Mouse (Mus musculus): ENCODE measurements around the gene Mbd4. TPM values are rescaled to one million over a fixed set of nuclear protein-coding genes. Genes with fewer than 3 reads are reported as not detected.

Mbd4 gene
- total and polyA plus RNA-seq, 3 experiments: 6.4 to 10.1 TPM; not detected in 1

- no peak for TF ChIP-seq E2F4 (IDR thresholded peaks at IDR 0.05; ENCODE audit: borderline replicate concordance, low read depth, low read length)
- TF ChIP-seq BHLHE40 (IDR thresholded peaks at IDR 0.05; ENCODE audit: borderline replicate concordance, low read depth, low read length): no peak
- no peak for TF ChIP-seq MXI1 (IDR thresholded peaks at IDR 0.05; ENCODE audit: low read depth, low read length)
Measured at GRCm38 (mm10) chr6:115804432-115805192, 48.6 kb downstream of the Mbd4 start (continued).

- peak; percentile 83 for DNase-seq (ENCODE audit: low read depth, low spot score)
- Histone ChIP-seq H3K4me3 (ENCODE audit: control insufficient read depth in 1 of 2, insufficient read depth in 1 of 2, low read depth in 2 of 2, low read length in 2 of 2) (no peak overlapping the region), H3K79me2 (ENCODE audit: control insufficient read depth, insufficient read depth, low read length, poor library complexity) (peaks cover 29% of the 10 kb centered on the region), H3K27me3 (ENCODE audit: control insufficient read depth in 1 of 2, insufficient read depth in 2 of 2, low read length in 2 of 2) (no peaks in the 10 kb centered on the region), H3K9me3 (replicated peaks; ENCODE audit: insufficient read depth, low read length) (no peaks in the 10 kb centered on the region), H3K4me1 (ENCODE audit: control insufficient read depth in 1 of 2, insufficient read depth in 2 of 2, low read length in 2 of 2) (0 out of 4 replicates have a peak, but pooled peaks cover 0 to 8% of the 10 kb centered on the region in 2 experiments), H3K36me3 (ENCODE audit: control insufficient read depth in 1 of 2, insufficient read depth in 2 of 2, low read length in 2 of 2) (peaks cover 6 to 14% of the 10 kb centered on the region in 2 experiments), H3K9ac (ENCODE audit: control insufficient read depth, low read depth, low read length, poor library complexity, severe bottlenecking) (no peak overlapping the region), H3K27ac (ENCODE audit: control insufficient read depth, low read depth, low read length) (no peak overlapping the region)
- peak; percentile 63 for TF ChIP-seq SMC3 (IDR thresholded peaks at IDR 0.05; ENCODE audit: low read depth, low read length)
- TF ChIP-seq MAX (IDR thresholded peaks at IDR 0.05; ENCODE audit: low read length): no peak
- no peak for TF ChIP-seq USF1 (IDR thresholded peaks at IDR 0.05; ENCODE audit: low read depth, low read length)
- no peak for TF ChIP-seq MAZ (IDR thresholded peaks at IDR 0.05; ENCODE audit: low read depth, low read length)
- TF ChIP-seq SIN3A (IDR thresholded peaks at IDR 0.05; ENCODE audit: low read length): no peak; the same call in 1 of the 2 replicates
- TF ChIP-seq USF2 (IDR thresholded peaks at IDR 0.05; ENCODE audit: borderline replicate concordance in 1 of 2, insufficient read depth in 1 of 2, low read depth in 1 of 2, low read length in 2 of 2): no peak
- TF ChIP-seq RAD21 (IDR thresholded peaks at IDR 0.05; ENCODE audit: low read depth, low read length): peak; percentile 64
- no peak for TF ChIP-seq HCFC1 (IDR thresholded peaks at IDR 0.05; ENCODE audit: low read depth, low read length)
- TF ChIP-seq MYC (IDR thresholded peaks at IDR 0.05; ENCODE audit: low read depth, low read length): no peak
- TF ChIP-seq ZMIZ1 (IDR thresholded peaks at IDR 0.05; ENCODE audit: low read depth, low read length): no peak
- TF ChIP-seq UBTF (IDR thresholded peaks at IDR 0.05; ENCODE audit: borderline replicate concordance, insufficient read depth, low read depth, low read length): no peak
- no peak; the same call in none of the 2 replicates for TF ChIP-seq CHD2 (IDR thresholded peaks at IDR 0.05; ENCODE audit: low read length)
- peak; percentile 81 for TF ChIP-seq POLR2AphosphoS2 (IDR thresholded peaks at IDR 0.05; ENCODE audit: low read length)
- 0 out of 2 replicates have a peak, but pooled peaks have one; percentile 5 for TF ChIP-seq ETS1 (IDR thresholded peaks at IDR 0.05; ENCODE audit: low read depth, low read length)
- no peak for TF ChIP-seq KAT2A (conservative IDR thresholded peaks at IDR 0.05; ENCODE audit: low read depth, low read length)
- TF ChIP-seq EP300 (IDR thresholded peaks at IDR 0.05; ENCODE audit: low read depth in 1 of 2, low read length in 2 of 2): no peak
- no peak for TF ChIP-seq MEF2A (IDR thresholded peaks at IDR 0.05; ENCODE audit: extremely low read depth, insufficient replicate concordance, low read depth, low read length, poor library complexity, severe bottlenecking)
- no peak for TF ChIP-seq E2F4 (IDR thresholded peaks at IDR 0.05; ENCODE audit: borderline replicate concordance, low read depth, low read length)
- no peak for TF ChIP-seq MAFK (IDR thresholded peaks at IDR 0.05; ENCODE audit: borderline replicate concordance, low read depth, low read length)
- no peak for TF ChIP-seq GABPA (IDR thresholded peaks at IDR 0.05; ENCODE audit: low read depth, low read length)
- TF ChIP-seq POLR2AphosphoS5 (IDR thresholded peaks at IDR 0.05; ENCODE audit: borderline replicate concordance, low read depth, low read length): no peak
- TF ChIP-seq ZC3H11A (IDR thresholded peaks at IDR 0.05; ENCODE audit: low read depth, low read length): peak; percentile 50
- TF ChIP-seq MYB (IDR thresholded peaks at IDR 0.05; ENCODE audit: low read depth, low read length): no peak
- TF ChIP-seq POLR2A (IDR thresholded peaks at IDR 0.05; ENCODE audit: control insufficient read depth in 1 of 2, insufficient read depth in 1 of 2, low read depth in 1 of 2, low read length in 2 of 2, poor library complexity in 1 of 2): peak in 1 of 2 experiments; percentile 21; a peak in 2 of 4 replicates
- TF ChIP-seq ZNF384 (IDR thresholded peaks at IDR 0.05; ENCODE audit: low read depth, low read length): peak; percentile 79
- peak; percentile 62; the same call in 1 of the 2 replicates for TF ChIP-seq ZKSCAN1 (IDR thresholded peaks at IDR 0.05; ENCODE audit: low read depth, low read length)
- TF ChIP-seq TAL1 (IDR thresholded peaks at IDR 0.05; ENCODE audit: low read length): no peak
- TF ChIP-seq BHLHE40 (IDR thresholded peaks at IDR 0.05; ENCODE audit: borderline replicate concordance, low read depth, low read length): no peak
- TF ChIP-seq NELFE (IDR thresholded peaks at IDR 0.05; ENCODE audit: low read depth, low read length): peak; percentile 13; the same call in 1 of the 2 replicates
Measured at GRCm38 (mm10) chr6:115803541-115804382, 49.4 kb downstream of the Mbd4 start.
